Mouse (Mus musculus) fat pad, adult 2 months (tissue): ENCODE measurements around the gene Tm4sf1.

ENCODE experiments used
- DNase-seq: peaks from one replicate; pipeline ENCODE4 v3.0.0-alpha.2; 2011; ENCODE audit warnings: low read depth, low spot score; ENCODE audit errors: extremely low read depth

The Tm4sf1 gene

GRCm38 (mm10) chr3:57301921-57302539 lies at the start of gene Tm4sf1:
Gene Tm4sf1, minus strand, starts transcription at chr3:57301988.
- DNase-seq: no peak

- DNase-seq: no peak
Observed at GRCm38 (mm10) chr3:57344811-57345210, 43.0 kb upstream of the Tm4sf1 start.

GRCm38 (mm10) chr3:57343837-57344607 lies 42.2 kb upstream of the Tm4sf1 start:
- DNase-seq: no peak

- no peak for DNase-seq
Observed at GRCm38 (mm10) chr3:57342976-57343375, 41.2 kb upstream of the Tm4sf1 start.

GRCm38 (mm10) chr3:57341321-57341720 lies 39.5 kb upstream of the Tm4sf1 start:
- DNase-seq: no peak

- DNase-seq: no peak
Observed at GRCm38 (mm10) chr3:57335080-57335815, 33.5 kb upstream of the Tm4sf1 start.

- DNase-seq: no peak
Observed at GRCm38 (mm10) chr3:57327941-57328340, 26.2 kb upstream of the Tm4sf1 start.

- DNase-seq: no peak
Observed at GRCm38 (mm10) chr3:57307076-57307475, 5.3 kb upstream of the Tm4sf1 start.

GRCm38 (mm10) chr3:57305564-57305963 lies 3.8 kb upstream of the Tm4sf1 start:
- DNase-seq: no peak

GRCm38 (mm10) chr3:57304484-57304883 lies 2.7 kb upstream of the Tm4sf1 start:
- no peak for DNase-seq

- no peak for DNase-seq
Observed at GRCm38 (mm10) chr3:57304050-57304449, 2.3 kb upstream of the Tm4sf1 start.

- no peak for DNase-seq
Observed at GRCm38 (mm10) chr3:57303486-57303885, 1.7 kb upstream of the Tm4sf1 start.

GRCm38 (mm10) chr3:57302886-57303285 lies 1.1 kb upstream of the Tm4sf1 start:
- no peak for DNase-seq

- DNase-seq: no peak
Observed at GRCm38 (mm10) chr3:57301366-57301765, 422 bp downstream of the Tm4sf1 start.

GRCm38 (mm10) chr3:57297991-57298390 lies 3.8 kb downstream of the Tm4sf1 start:
- DNase-seq: no peak

GRCm38 (mm10) chr3:57296574-57296973 lies 5.2 kb downstream of the Tm4sf1 start:
- DNase-seq: no peak

GRCm38 (mm10) chr3:57295631-57296030 lies 6.2 kb downstream of the Tm4sf1 start:
- no peak for DNase-seq

- DNase-seq: peak; percentile 36
Observed at GRCm38 (mm10) chr3:57294742-57295525, 6.9 kb downstream of the Tm4sf1 start.

- DNase-seq: no peak
Observed at GRCm38 (mm10) chr3:57293925-57294324, 7.9 kb downstream of the Tm4sf1 start.

GRCm38 (mm10) chr3:57292826-57293225 lies 9.0 kb downstream of the Tm4sf1 start:
- DNase-seq: no peak

GRCm38 (mm10) chr3:57288944-57289491 lies 12.8 kb downstream of the Tm4sf1 start:
- no peak for DNase-seq
